Mouse (Mus musculus) large intestine, adult 2 months (tissue): ENCODE data around the gene Tspan9. TPM values are rescaled to one million over a fixed set of nuclear protein-coding genes. Genes with fewer than 3 reads are reported as not detected.
A peak's percentile ranks its signal among the peaks of the same experiment; 100 is the strongest.

ENCODE experiments used
- DNase-seq: peaks from one replicate; pipeline ENCODE4 v3.0.0-alpha.2; 2012; ENCODE audit warnings: low read depth, low spot score
- WGBS: fragments of 180-500 bp; shearing (Covaris S2); methylation state at CpG from one replicate; pipeline ENCODE4 v1.1.7; 2018; 5-methylcytosine and 5-hydroxymethylcytosine counted together
- polyA plus RNA-seq: library from polyadenylated mRNA; depleted of rRNA; stranded (reverse); fragments of >200 nt; gene quantifications from 2 replicates; pipeline ENCODE4 v1.2.3, GENCODE M21; 2012

The Tspan9 gene
- polyA plus RNA-seq, 1 experiment, result 34.7 TPM

DNA sequence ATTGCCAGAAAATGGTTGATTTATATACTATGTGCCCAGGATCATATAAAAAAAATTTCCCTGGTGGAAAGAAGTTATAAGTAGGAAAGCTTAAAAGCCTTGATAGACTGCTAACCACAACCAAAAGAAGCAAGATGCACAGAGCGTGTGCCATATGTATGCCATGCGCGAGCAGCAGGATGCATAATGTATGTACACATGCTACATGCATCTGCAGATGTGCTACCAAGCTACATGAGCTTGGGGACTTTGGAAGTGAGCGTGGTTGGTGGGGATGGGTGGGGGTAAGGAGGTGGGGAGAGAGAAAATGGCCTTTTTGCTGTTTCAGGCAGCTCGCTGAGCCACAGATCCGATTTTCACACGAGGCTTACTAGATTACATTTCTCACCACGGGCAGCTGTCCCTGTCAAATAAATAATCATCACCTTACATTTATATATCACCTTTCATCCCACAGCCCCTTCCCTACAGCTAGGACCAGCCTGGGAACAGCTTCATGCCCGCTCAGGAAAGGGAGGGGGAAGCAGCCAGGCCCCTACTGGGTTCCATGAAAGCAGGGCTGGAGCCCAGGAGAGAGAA, 57.8 kb downstream of the Tspan9 start:
- no peak for DNase-seq
- 81% methylated on average over 9 of the region's 9 CpGs for WGBS

DNA sequence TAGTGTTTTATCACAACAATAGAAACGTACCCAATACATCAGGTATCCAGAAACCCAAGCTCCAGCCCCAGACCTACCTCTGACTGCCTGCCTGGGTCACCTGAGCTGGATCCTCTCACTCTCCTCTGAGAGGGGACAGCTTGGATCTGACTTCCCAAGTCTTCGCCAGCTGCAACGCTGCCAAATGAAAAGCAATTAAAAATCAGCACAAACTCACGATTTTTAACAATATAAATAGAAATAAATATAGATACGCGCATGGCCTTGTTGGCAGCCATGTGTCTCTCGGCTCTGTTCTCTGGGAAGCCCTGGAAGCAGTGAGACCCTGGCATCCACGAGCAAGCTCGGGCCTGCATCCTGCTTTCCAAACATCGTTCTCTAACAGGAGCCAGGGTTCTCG, 60.1 kb downstream of the Tspan9 start:
- DNase-seq, result no peak
- 80% methylated on average over 11 of the region's 11 CpGs for WGBS

DNA sequence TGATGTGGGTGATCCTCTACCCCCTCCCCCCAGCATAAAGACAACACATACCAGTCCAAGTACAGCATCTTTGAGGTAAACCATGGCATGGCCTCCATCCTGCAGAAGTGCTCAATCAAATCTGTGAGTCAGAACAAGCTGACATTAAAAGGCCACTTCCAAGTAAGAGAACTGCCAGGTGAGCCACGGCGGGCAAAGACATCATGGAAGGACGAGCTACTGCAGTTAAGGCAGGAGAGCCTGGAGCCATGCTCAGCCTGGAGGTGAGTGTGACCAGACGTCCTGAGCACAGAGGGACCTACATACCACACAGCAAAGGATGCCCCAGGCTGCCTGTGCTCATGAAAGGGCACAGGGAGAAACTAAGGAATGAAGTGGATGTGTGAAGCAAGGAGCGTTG, 61.6 kb downstream of the Tspan9 start:
- no peak for DNase-seq
- 87% methylated on average over 5 of the region's 5 CpGs for WGBS

DNA sequence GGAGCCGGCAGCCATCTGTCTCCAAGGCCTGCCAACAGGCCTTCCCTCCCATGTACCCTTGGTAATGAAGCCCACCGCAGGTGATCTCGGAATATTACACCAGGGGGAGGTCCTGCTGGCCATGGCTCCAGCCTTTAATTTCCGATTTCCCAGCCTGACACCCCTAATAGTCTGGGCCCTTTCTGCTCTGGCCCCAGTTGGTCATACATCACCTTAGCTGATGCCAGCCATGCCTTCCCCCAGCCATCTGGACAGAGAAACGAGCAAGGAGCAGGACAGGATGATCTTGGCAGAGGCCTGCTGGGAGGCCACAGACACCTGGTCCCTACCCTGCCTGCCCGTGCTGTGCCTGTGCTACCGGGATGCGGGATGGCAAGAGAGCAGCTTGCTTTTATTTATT, 62.1 kb downstream of the Tspan9 start:
- DNase-seq, result no peak
- WGBS, result 90% methylated on average over 8 of the region's 8 CpGs

DNA sequence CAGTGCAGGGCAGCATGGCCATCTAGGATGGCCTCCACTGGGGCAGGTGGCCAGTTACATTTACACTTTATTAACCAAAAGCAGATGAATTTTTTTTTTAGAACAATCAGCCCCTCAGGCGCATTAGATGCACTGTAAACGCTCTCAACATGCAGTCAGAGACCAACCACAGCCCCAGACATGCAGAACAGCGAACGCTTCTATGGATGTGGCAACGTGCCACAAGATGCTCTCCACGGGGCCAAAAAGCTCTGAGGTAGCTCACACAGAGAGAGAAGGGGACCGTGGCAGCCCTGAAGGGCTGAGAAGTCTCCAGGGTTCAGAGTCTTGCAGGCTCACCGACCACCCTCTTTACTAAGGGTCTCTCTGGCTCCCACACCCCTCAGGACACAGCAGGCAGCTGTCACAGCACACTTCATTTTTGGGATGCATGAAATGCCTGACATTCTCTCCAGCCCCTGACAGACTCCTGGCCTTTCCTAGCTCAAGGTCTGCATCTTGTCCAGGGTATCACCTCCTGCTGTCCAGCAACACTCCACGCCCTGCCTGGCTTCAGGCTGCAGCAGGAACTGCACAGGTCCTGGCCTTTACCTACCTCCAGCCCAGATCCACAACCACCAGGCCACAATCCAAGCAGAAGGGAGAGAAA, 63.7 kb downstream of the Tspan9 start:
- DNase-seq, result no peak
- 76% methylated on average over 9 of the region's 9 CpGs for WGBS

DNA sequence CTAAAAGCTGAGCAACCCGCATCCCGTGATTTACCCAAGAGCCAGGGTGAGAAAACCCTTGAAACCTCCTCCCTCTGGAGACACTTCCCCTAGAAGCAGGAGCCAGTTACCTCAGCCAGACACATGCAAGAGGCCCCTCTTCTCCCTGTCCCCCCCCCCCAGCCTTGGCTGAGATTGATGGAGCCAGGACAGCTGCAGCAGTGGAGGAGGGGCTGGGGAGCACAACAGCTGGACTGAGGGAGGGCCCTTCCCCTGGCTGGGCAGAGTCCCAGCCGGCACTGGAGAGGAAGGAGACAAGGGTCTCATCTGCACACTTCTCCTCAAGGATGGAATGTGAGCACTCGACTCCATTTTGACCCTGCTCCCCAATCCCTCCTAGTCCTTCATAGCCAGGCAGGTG, 64.9 kb downstream of the Tspan9 start:
- 69% methylated on average over 4 of the region's 4 CpGs for WGBS
- no peak for DNase-seq

DNA sequence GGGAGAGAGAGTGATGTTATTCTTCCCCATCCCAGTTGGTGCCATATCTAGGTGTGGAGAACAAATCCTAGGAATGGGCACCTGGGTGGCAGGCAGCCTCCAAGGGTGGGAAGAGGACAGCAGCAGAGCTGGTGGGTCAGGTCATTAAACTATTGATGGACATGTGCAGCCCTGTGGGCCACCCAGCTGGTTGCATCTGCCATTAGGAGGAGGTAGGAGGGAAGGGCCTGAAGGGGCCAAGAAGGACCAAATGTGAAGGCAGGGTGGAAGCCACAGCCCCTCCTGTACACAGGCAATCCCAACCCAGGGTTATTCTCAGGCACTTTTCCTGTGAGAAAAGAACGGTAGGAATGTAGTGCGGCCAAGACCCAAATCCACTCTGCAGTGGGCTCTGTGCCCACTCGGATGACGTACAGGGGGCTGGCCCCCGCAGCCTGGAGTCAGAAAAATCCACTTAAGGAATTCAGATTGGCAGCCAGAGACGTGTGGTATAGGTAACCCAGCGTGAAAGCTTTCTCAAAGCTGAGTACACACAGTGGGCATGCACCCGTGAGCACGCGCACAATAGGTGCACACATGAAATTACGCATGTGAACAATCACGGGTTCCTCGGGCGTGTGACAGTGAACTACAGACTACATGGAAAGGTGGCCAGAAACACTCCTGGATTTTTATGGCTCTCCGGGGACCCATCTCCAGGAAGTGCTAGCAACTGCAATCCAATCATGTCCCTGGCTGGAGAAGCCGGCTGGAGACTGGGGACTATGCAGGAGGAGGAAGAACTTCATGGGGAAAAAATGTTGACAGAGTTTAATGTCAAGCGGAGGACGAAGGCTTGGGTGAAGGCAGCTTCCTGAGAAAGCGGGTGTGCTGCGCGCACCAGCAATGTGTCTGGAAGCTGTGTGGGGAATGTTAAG, 67.0 kb downstream of the Tspan9 start:
- no peak for DNase-seq
- 53% methylated on average over 21 of the region's 21 CpGs for WGBS

DNA sequence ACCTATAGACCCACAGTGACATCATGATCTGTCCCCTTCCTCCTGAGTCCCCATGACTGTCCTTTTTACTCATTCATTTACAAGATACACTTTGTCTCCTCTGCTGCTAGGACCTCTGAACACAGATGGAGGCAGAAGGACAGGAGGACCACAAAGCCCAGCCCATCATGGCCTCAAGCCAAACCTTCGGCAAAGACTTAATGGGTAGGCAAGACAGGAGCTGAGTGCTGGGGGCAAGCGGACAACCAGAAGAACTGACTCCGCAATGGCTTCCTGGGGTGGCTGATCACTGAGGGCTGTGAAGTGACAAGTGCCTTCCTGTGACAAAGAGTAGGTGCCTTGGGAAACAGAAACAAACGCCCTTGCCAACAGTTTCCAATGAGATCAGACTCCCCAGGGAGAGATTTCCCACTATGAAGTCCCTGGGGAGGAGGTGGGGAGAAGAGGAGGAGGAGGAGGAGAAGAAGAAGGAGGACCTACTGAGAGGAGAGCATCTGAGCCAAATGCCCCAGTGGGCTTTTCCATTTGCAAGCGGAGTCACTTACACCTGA, 67.9 kb downstream of the Tspan9 start:
- DNase-seq, result no peak
- 68% methylated on average over 5 of the region's 5 CpGs for WGBS

DNA sequence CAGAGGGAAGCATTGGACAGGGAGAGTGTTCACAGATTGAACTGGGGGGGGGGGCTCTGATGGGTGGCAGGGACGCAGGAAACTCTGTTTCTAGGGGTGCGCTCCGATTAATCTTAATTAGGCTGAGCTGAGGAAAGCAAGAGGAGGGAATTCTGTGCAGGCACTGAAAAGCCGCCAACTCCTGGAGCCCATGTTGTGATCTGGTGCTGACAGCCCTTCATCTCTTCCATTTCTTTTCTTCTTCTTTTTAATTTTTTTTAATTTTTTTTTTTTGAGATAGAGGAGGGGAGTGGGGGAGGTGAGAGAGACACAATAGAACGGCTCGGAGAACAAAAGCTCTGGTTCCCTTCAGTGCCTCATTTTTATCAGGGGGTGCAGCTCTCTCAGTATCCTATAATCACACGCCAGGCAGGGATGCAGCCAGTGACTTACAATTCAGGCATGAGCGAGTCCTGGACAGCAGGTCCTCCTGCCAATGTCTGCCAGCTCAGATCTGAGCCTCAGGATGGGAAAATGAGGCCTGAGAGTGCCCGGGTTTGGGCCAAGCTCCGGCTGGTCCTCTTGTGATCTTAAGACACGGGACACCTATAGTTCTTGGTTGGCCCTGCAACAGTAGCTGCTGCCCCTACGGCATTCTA, 72.4 kb downstream of the Tspan9 start:
- DNase-seq, result no peak
- 91% methylated on average over 12 of the region's 12 CpGs for WGBS

DNA sequence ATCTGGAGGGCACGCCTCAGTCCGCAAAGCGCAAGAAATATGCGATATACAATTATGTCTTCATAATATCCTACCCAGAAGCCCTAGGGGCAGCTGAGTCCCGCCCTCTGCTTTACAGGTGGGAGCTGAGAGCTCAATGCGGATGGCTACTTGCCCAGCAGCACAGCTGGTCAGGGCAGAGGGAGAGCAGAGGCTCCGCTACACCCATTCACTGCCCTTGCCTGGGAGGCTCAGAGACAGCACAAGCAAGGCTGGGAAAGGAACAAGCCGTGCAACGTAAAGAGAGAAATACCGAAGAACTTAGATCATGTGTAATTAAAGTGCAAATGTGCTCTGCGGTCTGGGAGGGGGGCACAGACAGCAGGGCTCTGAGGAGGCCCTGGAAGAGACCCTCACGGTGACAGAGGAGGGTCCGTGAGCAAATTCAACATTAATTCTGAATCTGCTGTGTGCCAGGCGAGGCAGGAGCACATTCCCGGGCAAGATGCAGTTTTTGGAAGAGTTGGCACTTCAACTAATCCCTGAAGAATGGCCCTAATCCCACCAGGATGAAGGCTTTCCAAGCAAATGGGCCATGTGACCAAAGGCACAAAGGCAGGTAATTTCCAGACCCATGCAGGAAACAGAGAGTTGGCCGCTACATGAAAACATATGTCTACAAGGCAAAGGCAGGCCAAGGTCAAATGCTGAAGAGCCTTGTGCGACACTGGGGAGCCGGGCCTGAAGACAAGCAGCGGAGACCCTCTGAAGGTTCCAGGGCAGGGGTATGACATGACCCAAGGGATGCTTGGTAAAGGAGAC, 73.1 kb downstream of the Tspan9 start:
- WGBS, result 77% methylated on average over 19 of the region's 19 CpGs

DNA sequence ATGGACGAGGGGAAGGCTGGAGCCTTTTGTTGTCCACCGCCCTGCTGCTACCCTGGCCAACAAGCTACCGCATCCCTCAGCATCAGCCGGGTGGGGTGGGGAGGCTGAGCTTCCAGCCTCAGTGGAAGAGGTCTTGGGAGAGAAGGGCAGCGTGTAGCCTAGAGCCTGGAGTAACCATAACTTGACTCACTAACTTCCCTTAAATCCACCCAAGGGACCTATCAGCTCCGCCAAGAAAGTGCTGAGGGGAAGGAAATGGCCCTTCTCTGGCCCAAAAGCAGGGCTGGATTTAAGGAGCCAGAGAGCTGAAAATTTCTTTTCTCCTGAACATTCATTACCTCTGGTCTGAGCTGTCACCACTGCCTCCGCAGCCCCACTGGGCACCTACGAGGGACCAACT, 75.2 kb downstream of the Tspan9 start:
- 85% methylated on average over 8 of the region's 8 CpGs for WGBS
- DNase-seq, result no peak

More for the DNA sequence above, 73.1 kb downstream of the Tspan9 start:
- no peak for DNase-seq

DNA sequence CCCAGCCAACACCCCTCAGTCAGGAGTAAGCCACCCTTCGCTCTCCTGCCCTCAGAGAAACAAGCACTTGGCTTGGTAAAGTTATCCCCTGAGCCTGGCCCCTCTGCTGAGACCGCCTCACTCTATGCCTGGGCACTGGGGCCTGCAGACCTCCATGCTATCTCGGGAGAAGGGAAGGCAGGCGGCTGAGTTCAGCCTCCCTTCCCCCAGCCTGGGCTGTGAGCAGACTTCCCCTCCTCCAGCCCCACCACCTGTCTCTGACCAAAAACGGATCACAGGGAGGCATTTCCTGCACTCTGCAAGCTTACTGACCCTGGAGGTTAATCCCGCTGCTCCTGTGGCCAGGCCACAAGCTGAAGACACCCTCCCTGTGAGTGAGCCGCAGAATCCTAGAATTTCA, 77.4 kb downstream of the Tspan9 start:
- WGBS, result 47% methylated on average over 7 of the region's 7 CpGs
- no peak for DNase-seq

DNA sequence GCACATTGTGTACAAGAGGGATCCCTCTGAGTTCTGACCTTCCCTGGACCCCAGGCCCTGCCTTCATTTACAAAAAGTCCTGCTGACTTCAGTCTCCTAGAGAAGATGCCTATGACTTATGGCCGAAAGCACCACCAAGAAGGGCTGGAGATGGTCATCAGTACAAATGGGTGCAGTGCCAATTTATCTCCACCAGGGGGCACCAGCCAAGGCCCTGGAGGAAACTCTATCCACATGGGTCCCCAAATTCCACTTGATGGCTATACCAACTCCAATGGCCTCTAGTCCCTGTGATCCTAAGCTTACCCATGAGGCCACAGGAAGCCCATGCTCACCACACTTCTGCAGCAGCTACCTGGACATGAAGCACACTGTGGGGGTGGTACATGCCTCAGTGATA, 79.9 kb downstream of the Tspan9 start:
- peak; percentile 3 for DNase-seq
- 85% methylated on average over 1 of the region's 1 CpGs for WGBS

DNA sequence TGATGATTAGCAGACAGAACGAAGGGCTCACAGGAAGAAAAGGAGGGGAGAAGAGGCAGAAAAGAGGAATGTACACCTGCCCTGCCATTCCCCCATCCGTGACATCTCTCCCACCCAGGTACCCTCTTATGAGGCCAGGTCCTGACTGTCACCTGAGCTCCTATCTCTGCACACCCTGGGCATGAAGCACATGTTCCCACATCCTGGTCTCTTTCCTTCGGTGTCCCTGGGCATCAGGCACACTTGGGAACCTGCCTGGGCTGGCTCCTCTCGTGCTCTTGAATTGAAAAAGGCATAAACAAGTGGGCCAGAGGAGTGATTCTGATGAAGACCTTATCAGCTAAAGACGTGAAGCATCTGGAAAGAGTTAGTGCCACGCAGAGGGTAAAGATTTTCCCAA, 80.6 kb downstream of the Tspan9 start:
- 81% methylated on average over 6 of the region's 6 CpGs for WGBS
- DNase-seq, result no peak

DNA sequence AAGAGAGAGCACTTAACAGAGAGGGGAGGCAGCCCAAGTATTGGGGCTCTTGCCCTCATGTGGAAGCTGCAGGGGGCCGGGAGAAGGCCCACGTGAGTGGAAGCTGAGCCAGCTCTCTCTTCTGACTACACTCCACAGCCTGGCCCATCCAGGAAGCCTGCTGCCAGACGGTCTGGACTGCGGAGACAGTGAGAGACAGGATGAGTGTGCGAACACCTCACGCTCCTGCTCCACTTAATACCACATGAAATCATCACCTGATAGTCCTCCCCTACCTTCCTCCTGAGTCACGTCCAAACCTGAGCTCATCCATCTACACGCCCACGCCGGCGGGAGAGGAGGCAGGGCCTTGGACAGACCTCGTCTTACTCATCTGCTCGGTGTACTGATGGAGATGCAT, 81.2 kb downstream of the Tspan9 start:
- no peak for DNase-seq
- 85% methylated on average over 13 of the region's 13 CpGs for WGBS

DNA sequence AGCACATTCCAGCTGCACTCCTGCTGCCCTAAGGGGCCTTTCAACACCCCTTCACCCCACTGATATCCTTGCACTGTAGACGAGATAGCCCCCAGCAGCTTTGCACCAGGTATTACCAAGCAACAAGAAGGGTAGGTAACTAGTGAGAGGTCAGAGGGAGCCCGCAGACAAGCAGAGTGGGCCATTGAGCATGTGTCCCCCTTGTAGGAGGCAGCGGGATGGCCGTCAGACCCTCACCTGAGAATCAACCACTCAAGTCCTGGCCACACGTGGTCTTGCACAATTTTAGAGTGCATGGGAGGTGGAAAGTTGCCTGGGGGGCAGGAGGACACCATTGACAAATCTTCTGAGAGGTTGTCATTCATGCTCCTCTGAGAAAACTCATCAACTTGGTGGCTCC, 82.1 kb downstream of the Tspan9 start:
- no peak for DNase-seq
- WGBS, result 78% methylated on average over 5 of the region's 5 CpGs

DNA sequence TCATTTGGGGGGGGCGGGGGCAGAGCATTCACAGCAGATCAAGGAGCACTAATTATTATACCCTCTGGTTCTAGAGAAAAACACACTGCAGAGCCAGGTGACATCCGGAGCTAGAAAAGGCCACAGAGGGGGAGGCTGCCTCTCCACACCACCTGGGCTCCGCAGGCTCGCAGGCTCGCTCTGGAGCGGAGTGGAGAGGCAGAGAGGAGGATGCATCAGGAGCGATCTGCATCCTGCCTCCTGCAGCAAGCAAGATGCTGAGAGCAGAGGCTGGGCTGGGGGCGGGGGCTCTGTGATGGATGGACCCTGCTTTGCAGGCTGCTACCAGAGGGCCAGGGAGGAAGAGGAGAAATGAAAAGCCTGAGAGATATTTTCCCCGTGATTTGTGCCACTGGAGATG, 84.8 kb downstream of the Tspan9 start:
- 78% methylated on average over 9 of the region's 9 CpGs for WGBS
- DNase-seq, result no peak

DNA sequence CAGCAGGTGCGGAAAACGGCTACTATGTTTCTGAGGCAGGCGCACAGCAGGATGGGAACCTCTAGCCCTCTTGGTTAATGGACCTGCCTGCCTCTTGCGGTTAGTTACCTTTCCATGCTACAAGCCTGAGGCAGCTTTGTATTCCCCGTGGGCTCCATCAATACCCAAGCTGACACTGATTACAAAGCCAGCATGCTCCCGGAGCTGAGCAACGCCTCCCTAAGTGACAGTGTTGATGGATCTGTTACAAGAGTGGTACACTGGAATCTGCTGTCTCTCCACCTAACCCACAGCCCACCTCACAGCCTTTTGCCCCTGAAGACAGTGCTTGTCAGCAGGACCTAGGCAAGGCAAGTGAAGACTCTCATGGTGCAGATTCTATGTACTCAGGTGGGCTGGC, 85.2 kb downstream of the Tspan9 start:
- WGBS, result 85% methylated on average over 7 of the region's 7 CpGs
- no peak for DNase-seq

DNA sequence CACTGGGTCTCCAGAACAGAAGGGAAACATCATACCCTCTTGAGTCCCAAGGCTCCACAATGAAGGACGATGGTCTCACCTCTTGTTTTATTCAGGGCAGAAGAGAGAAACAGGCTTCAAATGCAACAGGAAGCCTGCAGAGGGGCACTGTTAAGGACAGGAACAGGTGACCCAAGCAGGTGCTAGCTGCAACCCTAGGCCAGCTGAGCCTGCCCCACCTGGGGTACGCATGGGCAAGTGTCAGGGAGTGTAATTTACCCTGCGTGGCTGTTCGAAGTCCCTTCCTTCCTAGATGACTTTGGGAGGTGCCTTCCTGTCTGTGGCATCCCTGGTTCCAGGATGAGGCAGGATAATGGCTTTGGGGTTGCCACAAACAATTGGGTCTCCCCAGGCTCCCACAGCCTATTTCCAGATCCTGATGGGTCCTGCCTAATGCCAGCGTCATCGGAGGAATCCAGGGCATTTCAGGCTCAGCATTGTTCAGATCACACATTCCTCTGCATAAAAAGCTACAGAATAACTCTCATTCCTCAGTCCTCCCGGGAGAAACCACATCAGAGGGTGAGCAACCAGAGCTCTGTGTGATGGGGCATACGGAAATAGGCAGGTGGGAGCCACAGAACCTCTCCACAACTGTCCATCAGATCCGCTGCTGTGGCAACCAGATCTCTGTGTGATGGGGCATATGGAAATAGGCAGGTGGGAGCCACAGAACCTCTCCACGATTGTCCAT, 90.2 kb downstream of the Tspan9 start:
- WGBS, result 60% methylated on average over 10 of the region's 10 CpGs
- no peak for DNase-seq
